Mouse (Mus musculus) frontal cortex, adult (tissue): ENCODE measurements around the gene Gpr174.
"Not testable (repeated sequence)": the region's sequence is repeated elsewhere in the genome, so short reads cannot be mapped to it uniquely, and the experiment has no call there.

Experiments
- ATAC-seq: cut with Nextera tagmentation; 2 replicates; pipeline ENCODE4 v1.9.2; 2017; ENCODE audit warnings: mild to moderate bottlenecking, moderate library complexity, mixed read lengths; ENCODE audit not compliant: low TSS enrichment

Gene Gpr174

GRCm38 (mm10) chrX:107255486-107256227 is at the start of gene Gpr174:
TSS of gene Gpr174 (plus strand) at chrX:107255878.
- no peak for ATAC-seq

GRCm38 (mm10) chrX:107217577-107218090 is 38.0 kb upstream of the Gpr174 start:
- no peak for ATAC-seq

GRCm38 (mm10) chrX:107224846-107225245 is 30.8 kb upstream of the Gpr174 start:
- no peak for ATAC-seq

- ATAC-seq, result no peak
Measured at GRCm38 (mm10) chrX:107231214-107231613, 24.5 kb upstream of the Gpr174 start.

- ATAC-seq, result no peak
Measured at GRCm38 (mm10) chrX:107234655-107235054, 21.0 kb upstream of the Gpr174 start.

- no peak for ATAC-seq
Measured at GRCm38 (mm10) chrX:107236461-107236860, 19.2 kb upstream of the Gpr174 start.

GRCm38 (mm10) chrX:107250390-107250789 is 5.3 kb upstream of the Gpr174 start:
- no peak for ATAC-seq

GRCm38 (mm10) chrX:107264619-107265018 is 8.9 kb downstream of the Gpr174 start:
- no peak for ATAC-seq

GRCm38 (mm10) chrX:107277606-107278005 is 21.9 kb downstream of the Gpr174 start:
- ATAC-seq, result no peak

GRCm38 (mm10) chrX:107284211-107284610 is 28.5 kb downstream of the Gpr174 start:
- no peak for ATAC-seq

GRCm38 (mm10) chrX:107297861-107298260 is 42.2 kb downstream of the Gpr174 start:
- not testable (repeated sequence) for ATAC-seq

GRCm38 (mm10) chrX:107298761-107299160 is 43.1 kb downstream of the Gpr174 start:
- no peak for ATAC-seq

- ATAC-seq, result peak; percentile 69; the same call in 1 of the 2 replicates
Measured at GRCm38 (mm10) chrX:107306492-107306891, 50.8 kb downstream of the Gpr174 start.

GRCm38 (mm10) chrX:107312533-107312932 is 56.9 kb downstream of the Gpr174 start:
- ATAC-seq, result no peak

GRCm38 (mm10) chrX:107325697-107326381 is 70.2 kb downstream of the Gpr174 start:
- 0 out of 2 replicates have a peak, but pooled peaks have one; percentile 50 for ATAC-seq

- no peak for ATAC-seq
Measured at GRCm38 (mm10) chrX:107329849-107330248, 74.2 kb downstream of the Gpr174 start.

- no peak for ATAC-seq
Measured at GRCm38 (mm10) chrX:107336609-107337008, 80.9 kb downstream of the Gpr174 start.

GRCm38 (mm10) chrX:107341980-107342379 is 86.3 kb downstream of the Gpr174 start:
- ATAC-seq, result no peak
